Mouse (Mus musculus) cerebellum, adult 2 months (tissue): ENCODE data around the gene Ndufaf7.

Source experiments
- CTCF ChIP-seq: fragments of 200-500 bp; IDR thresholded peaks from 2 replicates; pipeline ENCODE4 v1.5.1; 2011; ENCODE audit warnings: low read depth, mild to moderate bottlenecking, control low read depth, low read length, moderate library complexity, borderline replicate concordance; ENCODE audit not compliant: insufficient read depth
- POLR2A ChIP-seq: fragments of 200-500 bp; IDR thresholded peaks from 2 replicates; pipeline ENCODE4 v1.6.1; 2011; ENCODE audit warnings: low read length, control low read depth, borderline replicate concordance; ENCODE audit not compliant: insufficient read depth

GRCm38 (mm10) chr17:78942579-78942978, 5.6 kb downstream of the Ndufaf7 start:
- TF ChIP-seq CTCF (no peak), POLR2A (no peak)
